ENCODE assay signal across 18 mouse cellular contexts in genomic region chr19:7110097-7110496, GRCm38 (mm10). TPM values are rescaled to one million over a fixed set of nuclear protein-coding genes. Genes with fewer than 3 reads are reported as not detected.
A peak's percentile ranks its signal among the peaks of the same experiment; 100 is the strongest.
DNase-seq lines count a peak whose midpoint lies in the region; ATAC-seq and TF ChIP-seq lines count a peak whose summit lies in the region.
"Had no signal": no experiment of that assay in that cellular context is flagged by ENCODE, and none has a peak within 500 bp of the region (broad histone marks: within the 10 kb centered on the region; RNA-seq: fewer than 3 reads in every experiment).

No protein-coding gene starts in this region.

- no peak overlapping the region for H3K4me2 ChIP-seq in forebrain, embryonic 13.5 days
- no peak overlapping the region for H3K4me2 ChIP-seq in forebrain, embryonic 16.5 days (ENCODE audit: low read length)
- H3K4me2 ChIP-seq in midbrain, embryonic 11.5 days: no peak overlapping the region; the same call in 1 of the 2 replicates
- H3K4me2 ChIP-seq in midbrain, embryonic 14.5 days (ENCODE audit: low read length): no peak overlapping the region
- H3K4me2 ChIP-seq in embryonic facial prominence, embryonic 15.5 days (replicated peaks): no peak overlapping the region
- H3K4me2 ChIP-seq in stomach, postnatal 0 days (replicated peaks; ENCODE audit: low read depth): no peak overlapping the region
- H3K4me2 ChIP-seq: liver, embryonic 15.5 days had no signal

- H3K27me3 ChIP-seq in forebrain, embryonic 13.5 days: no peaks in the 10 kb centered on the region
- H3K27me3 ChIP-seq in forebrain, embryonic 16.5 days (replicated peaks; ENCODE audit: control insufficient read depth, insufficient read depth, low read length): no peaks in the 10 kb centered on the region
- H3K27me3 ChIP-seq in midbrain, embryonic 11.5 days (ENCODE audit: control insufficient read depth, insufficient read depth, low read length): peaks cover 12% of the 10 kb centered on the region
- H3K27me3 ChIP-seq in midbrain, embryonic 14.5 days (ENCODE audit: control insufficient read depth, insufficient read depth, low read length): no peaks in the 10 kb centered on the region
- H3K27me3 ChIP-seq in embryonic facial prominence, embryonic 15.5 days: no peaks in the 10 kb centered on the region
- H3K27me3 ChIP-seq in stomach, postnatal 0 days (ENCODE audit: control insufficient read depth, insufficient read depth, low read length): no peaks in the 10 kb centered on the region
- H3K27me3 ChIP-seq: liver, embryonic 15.5 days had no signal

- H3K27ac ChIP-seq in forebrain, embryonic 13.5 days: no peak overlapping the region; the same call in 1 of the 2 replicates
- no peak overlapping the region for H3K27ac ChIP-seq in forebrain, embryonic 16.5 days (ENCODE audit: low read length)
- H3K27ac ChIP-seq in midbrain, embryonic 11.5 days (ENCODE audit: low read depth, low read length): 0 out of 2 replicates have a peak overlapping the region, but pooled peaks have one; percentile 5
- H3K27ac ChIP-seq in midbrain, embryonic 14.5 days (replicated peaks; ENCODE audit: low read depth, low read length): no peak overlapping the region
- peak overlapping the region; percentile 40; the same call in 1 of the 2 replicates for H3K27ac ChIP-seq in embryonic facial prominence, embryonic 15.5 days (replicated peaks)
- H3K27ac ChIP-seq in stomach, postnatal 0 days (replicated peaks): peak overlapping the region; percentile 73; the same call in 1 of the 2 replicates
- H3K27ac ChIP-seq: heart, adult 2 months; liver, embryonic 15.5 days had no signal

- ATAC-seq in forebrain, embryonic 13.5 days: no peak
- ATAC-seq in forebrain, embryonic 16.5 days: no peak
- ATAC-seq in midbrain, embryonic 11.5 days (ENCODE audit: low FRiP score): 0 out of 2 replicates have a peak, but pooled peaks have one; percentile 17
- ATAC-seq in midbrain, embryonic 14.5 days (ENCODE audit: low FRiP score, low TSS enrichment): no peak
- ATAC-seq in embryonic facial prominence, embryonic 15.5 days (ENCODE audit: insufficient number of reproducible peaks, low FRiP score, low TSS enrichment, low read depth): no peak
- no peak for ATAC-seq in stomach, postnatal 0 days (ENCODE audit: low FRiP score, low TSS enrichment)
- ATAC-seq: inflammation-experienced regulatory T-cells, adult 6 months had no signal

- no peaks in the 10 kb centered on the region for H3K36me3 ChIP-seq in forebrain, embryonic 13.5 days (ENCODE audit: poor library complexity, severe bottlenecking)
- H3K36me3 ChIP-seq in forebrain, embryonic 16.5 days (ENCODE audit: control insufficient read depth, insufficient read depth): no peaks in the 10 kb centered on the region
- H3K36me3 ChIP-seq in midbrain, embryonic 11.5 days (ENCODE audit: control insufficient read depth, insufficient read depth, low read length): no peaks in the 10 kb centered on the region
- H3K36me3 ChIP-seq in midbrain, embryonic 14.5 days (ENCODE audit: control insufficient read depth, insufficient read depth, low read length): no peaks in the 10 kb centered on the region
- H3K36me3 ChIP-seq in embryonic facial prominence, embryonic 15.5 days: no peaks in the 10 kb centered on the region
- no peaks in the 10 kb centered on the region; the same call in 1 of the 2 replicates for H3K36me3 ChIP-seq in stomach, postnatal 0 days (ENCODE audit: control insufficient read depth, insufficient read depth, low read length)
- H3K36me3 ChIP-seq: liver, embryonic 15.5 days had no signal

- intact Hi-C loops in left cerebral cortex, postnatal 10 days (cut with DNase I): no loop called here

- WGBS in forebrain, embryonic 13.5 days: 8% methylated on average over 5 of the region's 5 CpGs
- 16% methylated on average over 5 of the region's 5 CpGs for WGBS in forebrain, embryonic 16.5 days
- WGBS in midbrain, embryonic 11.5 days: 0% methylated on average over 5 of the region's 5 CpGs
- 7% methylated on average over 5 of the region's 5 CpGs for WGBS in midbrain, embryonic 14.5 days
- 23% methylated on average over 5 of the region's 5 CpGs for WGBS in embryonic facial prominence, embryonic 15.5 days
- WGBS in stomach, postnatal 0 days: 27% methylated on average over 5 of the region's 5 CpGs

- peaks cover 82% of the 10 kb centered on the region for H3K4me1 ChIP-seq in forebrain, embryonic 13.5 days
- peaks cover 43% of the 10 kb centered on the region for H3K4me1 ChIP-seq in forebrain, embryonic 16.5 days (replicated peaks; ENCODE audit: control insufficient read depth, insufficient read depth, low read length)
- peaks cover 52% of the 10 kb centered on the region for H3K4me1 ChIP-seq in midbrain, embryonic 11.5 days (ENCODE audit: control insufficient read depth, insufficient read depth, low read length)
- H3K4me1 ChIP-seq in midbrain, embryonic 14.5 days (ENCODE audit: control insufficient read depth, insufficient read depth, low read length): peaks cover 43% of the 10 kb centered on the region
- peaks cover 62% of the 10 kb centered on the region for H3K4me1 ChIP-seq in embryonic facial prominence, embryonic 15.5 days
- H3K4me1 ChIP-seq in stomach, postnatal 0 days (replicated peaks; ENCODE audit: control insufficient read depth, insufficient read depth): 0 out of 2 replicates have a peak, but pooled peaks cover 4% of the 10 kb centered on the region

- H3K9me3 ChIP-seq in forebrain, embryonic 13.5 days (replicated peaks): no peaks in the 10 kb centered on the region
- no peaks in the 10 kb centered on the region for H3K9me3 ChIP-seq in forebrain, embryonic 16.5 days (ENCODE audit: control insufficient read depth, low read length)
- H3K9me3 ChIP-seq in midbrain, embryonic 11.5 days (ENCODE audit: control insufficient read depth, low read length): no peaks in the 10 kb centered on the region
- no peaks in the 10 kb centered on the region for H3K9me3 ChIP-seq in midbrain, embryonic 14.5 days (ENCODE audit: control insufficient read depth, low read length)
- H3K9me3 ChIP-seq in embryonic facial prominence, embryonic 15.5 days (replicated peaks): no peaks in the 10 kb centered on the region
- H3K9me3 ChIP-seq in stomach, postnatal 0 days (ENCODE audit: control insufficient read depth, low read length): no peaks in the 10 kb centered on the region
- H3K9me3 ChIP-seq: liver, embryonic 15.5 days had no signal

- H3K9ac ChIP-seq in forebrain, embryonic 13.5 days: 0 out of 2 replicates have a peak overlapping the region, but pooled peaks have one; percentile 12
- H3K9ac ChIP-seq in forebrain, embryonic 16.5 days (replicated peaks; ENCODE audit: low read depth, low read length): no peak overlapping the region
- H3K9ac ChIP-seq in midbrain, embryonic 11.5 days (ENCODE audit: low read length): no peak overlapping the region; the same call in 1 of the 2 replicates
- no peak overlapping the region for H3K9ac ChIP-seq in midbrain, embryonic 14.5 days (replicated peaks; ENCODE audit: low read length)
- no peak overlapping the region for H3K9ac ChIP-seq in embryonic facial prominence, embryonic 15.5 days
- no peak overlapping the region for H3K9ac ChIP-seq in stomach, postnatal 0 days (ENCODE audit: low read length)
- H3K9ac ChIP-seq: liver, embryonic 15.5 days had no signal

- DNase-seq in midbrain, embryonic 11.5 days (ENCODE audit: low spot score, missing footprints): peak; percentile 90
- DNase-seq in midbrain, embryonic 14.5 days: no peak
- DNase-seq in stomach, postnatal 0 days (ENCODE audit: low spot score): no peak
- no peak for DNase-seq in right cerebral cortex, postnatal 36 days (ENCODE audit: low spot score in 2 of 2)
- DNase-seq in left cerebral cortex, postnatal 10 days (ENCODE audit: extremely low spot score in 1 of 2, low spot score in 2 of 2): no peak
- DNase-seq: adrenal gland, adult 8-10 months; cerebellum, adult 9-10 months; heart, adult 2 months; kidney, postnatal 10 days; lung, postnatal 4 days; right cerebral cortex, postnatal 25 days; thymus, postnatal 4 days had no signal

- no peak for TF ChIP-seq CTCF in stomach, postnatal 0 days (IDR thresholded peaks at IDR 0.05; ENCODE audit: low read depth)

- no peak overlapping the region for H3K4me3 ChIP-seq in forebrain, embryonic 13.5 days
- H3K4me3 ChIP-seq in forebrain, embryonic 16.5 days (replicated peaks; ENCODE audit: low read length): no peak overlapping the region
- H3K4me3 ChIP-seq in midbrain, embryonic 11.5 days (ENCODE audit: low read depth, low read length): no peak overlapping the region
- no peak overlapping the region for H3K4me3 ChIP-seq in midbrain, embryonic 14.5 days (replicated peaks; ENCODE audit: low read depth, low read length)
- H3K4me3 ChIP-seq in embryonic facial prominence, embryonic 15.5 days (replicated peaks): no peak overlapping the region
- no peak overlapping the region for H3K4me3 ChIP-seq in stomach, postnatal 0 days (ENCODE audit: low read depth, low read length)
- H3K4me3 ChIP-seq: heart, adult 2 months; liver, embryonic 15.5 days had no signal

- TF ChIP-seq EP300 in stomach, postnatal 0 days (optimal IDR thresholded peaks at IDR 0.05): no peak

RNA-seq across cellular contexts. Expression of gene Flrt1, which starts 4.6 kb away (rescaled TPM):
- 10.4 and 11.3 TPM in 2 replicates for polyA plus RNA-seq in forebrain, embryonic 13.5 days (2015; fragmentation: Nextera tagmentation; extraction: Ambion mirVana)
- 13.8 and 16.1 TPM in 2 replicates for polyA plus RNA-seq in forebrain, embryonic 16.5 days (2015; fragmentation: Nextera tagmentation; extraction: Ambion mirVana)
- polyA plus RNA-seq in midbrain, embryonic 11.5 days (2014; fragmentation: Nextera tagmentation; extraction: Ambion mirVana): 7.5 and 8.2 TPM in 2 replicates
- polyA plus RNA-seq in midbrain, embryonic 14.5 days (2014; fragmentation: Nextera tagmentation; extraction: Ambion mirVana): 7.0 and 10.2 TPM in 2 replicates
- polyA plus RNA-seq in embryonic facial prominence, embryonic 15.5 days (2015; fragmentation: Nextera tagmentation; extraction: Ambion mirVana): 13.5 and 19.2 TPM in 2 replicates
- polyA plus RNA-seq in stomach, postnatal 0 days (2015; fragmentation: Nextera tagmentation; extraction: Ambion mirVana): 1.1 and 1.6 TPM in 2 replicates
- 10 to 100 TPM; 23.0 to 26.0 TPM for total RNA-seq in left cerebral cortex, postnatal 10 days (2021)

RNA-seq across cellular contexts. Expression of gene Macrod1, which starts 53.5 kb away (rescaled TPM):
- polyA plus RNA-seq in forebrain, embryonic 13.5 days (2015; fragmentation: Nextera tagmentation; extraction: Ambion mirVana): 3.3 and 4.4 TPM in 2 replicates
- 4.0 and 5.3 TPM in 2 replicates for polyA plus RNA-seq in forebrain, embryonic 16.5 days (2015; fragmentation: Nextera tagmentation; extraction: Ambion mirVana)
- polyA plus RNA-seq in midbrain, embryonic 11.5 days (2014; fragmentation: Nextera tagmentation; extraction: Ambion mirVana): 2.2 and 3.0 TPM in 2 replicates
- polyA plus RNA-seq in midbrain, embryonic 14.5 days (2014; fragmentation: Nextera tagmentation; extraction: Ambion mirVana): 3.4 and 3.9 TPM in 2 replicates
- polyA plus RNA-seq in embryonic facial prominence, embryonic 15.5 days (2015; fragmentation: Nextera tagmentation; extraction: Ambion mirVana): 22.1 and 26.6 TPM in 2 replicates
- 16.8 and 20.5 TPM in 2 replicates for polyA plus RNA-seq in stomach, postnatal 0 days (2015; fragmentation: Nextera tagmentation; extraction: Ambion mirVana)
- total RNA-seq in left cerebral cortex, postnatal 10 days (2021): 1 to 10 TPM; 8.0 to 8.9 TPM
- total RNA-seq: monocyte, adult 5-6 weeks had no signal

Comparison
In these comparisons a context has a peak if more than half of its experiments do, and no peak if none do; other contexts are left out.
1. H3K27ac ChIP-seq: peak in midbrain, embryonic 11.5 days (single experiment), embryonic facial prominence, embryonic 15.5 days (single experiment) and stomach, postnatal 0 days (single experiment); none in forebrain, embryonic 13.5 days (single experiment), forebrain, embryonic 16.5 days (single experiment) and midbrain, embryonic 14.5 days (single experiment).